8 mouse cellular contexts compared by ENCODE assay signal in genomic region chr17:26530590-26531081, GRCm38 (mm10). TPM values are rescaled to one million over a fixed set of nuclear protein-coding genes. Genes with fewer than 3 reads are reported as not detected.
DNase-seq lines count a peak whose midpoint lies in the region; ATAC-seq and TF ChIP-seq lines count a peak whose summit lies in the region.

No protein-coding gene starts in this region.

- ATAC-seq in limb, embryonic 11.5 days (ENCODE audit: insufficient number of reproducible peaks, low FRiP score, low TSS enrichment, low read depth) = peak; percentile 57
- ATAC-seq in stomach, postnatal 0 days (ENCODE audit: low FRiP score, low TSS enrichment) = peak; percentile 24; the same call in 1 of the 2 replicates

- peaks cover 12% of the 10 kb centered on the region for H3K4me1 ChIP-seq in limb, embryonic 11.5 days (ENCODE audit: control insufficient read depth, insufficient read depth, low read length)
- no peaks in the 10 kb centered on the region for H3K4me1 ChIP-seq in stomach, postnatal 0 days (replicated peaks; ENCODE audit: control insufficient read depth, insufficient read depth)

- H3K4me3 ChIP-seq in limb, embryonic 11.5 days (ENCODE audit: low read depth, low read length) = no peak overlapping the region
- no peak overlapping the region for H3K4me3 ChIP-seq in stomach, postnatal 0 days (ENCODE audit: low read depth, low read length)

- no peak for TF ChIP-seq EP300 in stomach, postnatal 0 days (optimal IDR thresholded peaks at IDR 0.05)

- H3K4me2 ChIP-seq in limb, embryonic 11.5 days (ENCODE audit: low read depth, severe bottlenecking) = no peak overlapping the region
- no peak overlapping the region for H3K4me2 ChIP-seq in stomach, postnatal 0 days (replicated peaks; ENCODE audit: low read depth)

- peak; percentile 70 for DNase-seq in urinary bladder, postnatal 14 days (ENCODE audit: low spot score)
- no peak for DNase-seq in urinary bladder, adult 2 months (ENCODE audit: low spot score)
- DNase-seq in gastrocnemius, postnatal 10 days = peak; percentile 69
- peak; percentile 63 for DNase-seq in limb, embryonic 11.5 days (ENCODE audit: low spot score)
- DNase-seq in stomach, postnatal 0 days (ENCODE audit: low spot score) = no peak
- DNase-seq in cerebellum, postnatal 10 days = no peak
- no peak for DNase-seq in yolk sac, embryonic 10.5 days (ENCODE audit: low spot score)
- DNase-seq in ovary, postnatal 10 days (ENCODE audit: low spot score) = no peak

- H3K27ac ChIP-seq in limb, embryonic 11.5 days (replicated peaks; ENCODE audit: low read depth, low read length) = no peak overlapping the region
- peak overlapping the region; percentile 56 for H3K27ac ChIP-seq in stomach, postnatal 0 days (replicated peaks)

- no peaks in the 10 kb centered on the region for H3K9me3 ChIP-seq in limb, embryonic 11.5 days (ENCODE audit: control insufficient read depth, low read length)
- no peaks in the 10 kb centered on the region for H3K9me3 ChIP-seq in stomach, postnatal 0 days (ENCODE audit: control insufficient read depth, low read length)

- TF ChIP-seq CTCF in stomach, postnatal 0 days (IDR thresholded peaks at IDR 0.05; ENCODE audit: low read depth) = no peak

- peak overlapping the region; percentile 14; the same call in 1 of the 2 replicates for H3K9ac ChIP-seq in limb, embryonic 11.5 days (ENCODE audit: low read length)
- no peak overlapping the region for H3K9ac ChIP-seq in stomach, postnatal 0 days (ENCODE audit: low read length)

- 17% methylated on average over 3 of the region's 3 CpGs for WGBS in limb, embryonic 11.5 days
- 21% methylated on average over 3 of the region's 3 CpGs for WGBS in stomach, postnatal 0 days

- no peaks in the 10 kb centered on the region for H3K27me3 ChIP-seq in limb, embryonic 11.5 days (ENCODE audit: control insufficient read depth, insufficient read depth, low read length)
- no peaks in the 10 kb centered on the region for H3K27me3 ChIP-seq in stomach, postnatal 0 days (ENCODE audit: control insufficient read depth, insufficient read depth, low read length)

- no peaks in the 10 kb centered on the region for H3K36me3 ChIP-seq in limb, embryonic 11.5 days (ENCODE audit: control insufficient read depth, insufficient read depth, low read length)
- no peaks in the 10 kb centered on the region for H3K36me3 ChIP-seq in stomach, postnatal 0 days (ENCODE audit: control insufficient read depth, insufficient read depth, low read length)

RNA-seq across cellular contexts. Expression of gene Ergic1, which starts 30.7 kb away (rescaled TPM):
- 152 and 155 TPM in 2 replicates for polyA plus RNA-seq in urinary bladder, adult 2 months (2012; rRNA removed)
- total RNA-seq in gastrocnemius, postnatal 10 days (2021) = 100 to 1,000 TPM; 115 to 117 TPM
- polyA plus RNA-seq in limb, embryonic 11.5 days (2014; fragmentation: Nextera tagmentation; extraction: Ambion mirVana) = 134 and 143 TPM in 2 replicates
- polyA plus RNA-seq in stomach, postnatal 0 days (2015; fragmentation: Nextera tagmentation; extraction: Ambion mirVana) = 64.2 and 65.5 TPM in 2 replicates

RNA-seq across cellular contexts. Expression of gene Dusp1, which starts 31.3 kb away (rescaled TPM):
- polyA plus RNA-seq in urinary bladder, adult 2 months (2012; rRNA removed) = 67.4 and 75.0 TPM in 2 replicates
- 10 to 100 TPM; 40.3 to 43.3 TPM for total RNA-seq in gastrocnemius, postnatal 10 days (2021)
- polyA plus RNA-seq in limb, embryonic 11.5 days (2014; fragmentation: Nextera tagmentation; extraction: Ambion mirVana) = 22.8 and 26.0 TPM in 2 replicates
- polyA plus RNA-seq in stomach, postnatal 0 days (2015; fragmentation: Nextera tagmentation; extraction: Ambion mirVana) = 27.7 and 33.1 TPM in 2 replicates

Comparison
In these comparisons a context has a peak if more than half of its experiments do, and no peak if none do; other contexts are left out.
1. DNase-seq: peak in urinary bladder, postnatal 14 days (single experiment), gastrocnemius, postnatal 10 days (single experiment) and limb, embryonic 11.5 days (single experiment); none in urinary bladder, adult 2 months (single experiment), stomach, postnatal 0 days (single experiment), cerebellum, postnatal 10 days (0 of 2), yolk sac, embryonic 10.5 days (single experiment) and ovary, postnatal 10 days (single experiment).